Mouse (Mus musculus): Measurements from ENCODE around the gene Proser3.

DNA sequence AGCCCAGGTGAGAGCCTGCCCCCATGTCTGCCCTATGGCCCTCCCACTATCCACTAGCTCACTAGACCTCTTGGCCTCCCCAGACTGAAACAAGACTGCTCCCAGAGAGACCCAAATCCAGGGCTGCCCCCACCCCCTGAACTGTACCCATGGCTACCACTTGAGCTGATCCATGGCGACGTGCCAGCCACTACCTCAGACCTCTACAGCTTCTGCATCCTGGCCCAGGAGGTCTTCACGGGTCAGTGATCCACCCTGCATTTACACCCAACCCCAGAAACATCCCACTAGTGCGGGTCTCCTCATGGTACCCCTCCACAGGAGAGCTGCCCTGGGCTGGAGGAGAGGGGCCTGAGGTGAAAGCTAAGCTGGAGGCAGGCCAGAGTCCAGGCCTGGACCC, 31.7 kb downstream of the Proser3 start:
- TF ChIP-seq POLR2A (IDR thresholded peaks at IDR 0.05; ENCODE audit: borderline replicate concordance, extremely low read depth, low read depth, low read length), result no peak
- TF ChIP-seq CTCF (IDR thresholded peaks at IDR 0.05; ENCODE audit: insufficient read depth, low read length), result no peak

Data from lung, adult 2 months (tissue).